Mouse (Mus musculus) MEL (cell line): ENCODE results near the gene Clec4n. TPM values are rescaled to one million over a fixed set of nuclear protein-coding genes. Genes with fewer than 3 reads are reported as not detected.

Source experiments
- DNase-seq: peaks from one replicate; pipeline ENCODE4 v3.0.0; 2011; ENCODE audit warnings: low read depth, low spot score
- H3K27ac ChIP-seq: 2 replicates; pipeline ENCODE4 v1.5.1; 2012; ENCODE audit warnings: low read depth, mild to moderate bottlenecking, control low read depth, low read length, moderate library complexity; ENCODE audit not compliant: control insufficient read depth
- H3K27me3 ChIP-seq, 2 experiments: fragments of 150-350 bp in 1 of 2; sonication (generic) in 1 of 2; 2 replicates each; pipeline ENCODE4 v1.6.1; 2012; ENCODE audit warnings: low read length in 2 of 2, mild to moderate bottlenecking in 2 of 2, improper control_type of control experiment in 1 of 2, moderate library complexity in 1 of 2; ENCODE audit not compliant: insufficient read depth in 2 of 2, control insufficient read depth in 1 of 2
- H3K36me3 ChIP-seq, 2 experiments: 2 replicates each; pipeline ENCODE4 v1.6.1; 2012 to 2014; ENCODE audit warnings: low read length in 2 of 2, improper control_type of control experiment in 1 of 2, inconsistent platforms in 1 of 2, mild to moderate bottlenecking in 1 of 2; ENCODE audit not compliant: insufficient read depth in 2 of 2, control insufficient read depth in 1 of 2
- H3K4me1 ChIP-seq, 2 experiments: fragments of 150-350 bp in 1 of 2; sonication (generic) in 1 of 2; 2 replicates each; pipeline ENCODE4 v1.6.1; 2012; ENCODE audit warnings: low read length in 2 of 2, improper control_type of control experiment in 1 of 2, mild to moderate bottlenecking in 1 of 2; ENCODE audit not compliant: insufficient read depth in 2 of 2, control insufficient read depth in 1 of 2
- H3K4me3 ChIP-seq, 2 experiments: fragments of 150-350 bp in 1 of 2; sonication (generic) in 1 of 2; 2 replicates each; pipeline ENCODE4 v1.5.1; 2012; ENCODE audit warnings: low read depth in 2 of 2, low read length in 2 of 2, mild to moderate bottlenecking in 2 of 2, moderate library complexity in 2 of 2, control low read depth in 1 of 2, improper control_type of control experiment in 1 of 2; ENCODE audit not compliant: control insufficient read depth in 1 of 2, insufficient read depth in 1 of 2
- H3K79me2 ChIP-seq: 2 replicates; pipeline ENCODE4 v1.6.1; 2012; ENCODE audit warnings: mild to moderate bottlenecking, low read length, moderate library complexity; ENCODE audit not compliant: control insufficient read depth, poor library complexity, insufficient read depth
- H3K9ac ChIP-seq: 2 replicates; pipeline ENCODE4 v1.6.1; 2012; ENCODE audit warnings: low read depth, mild to moderate bottlenecking, control low read depth, low read length, moderate library complexity; ENCODE audit not compliant: control insufficient read depth, poor library complexity, severe bottlenecking
- H3K9me3 ChIP-seq: fragments of 150-350 bp; sonication (generic); replicated peaks from 2 replicates; pipeline ENCODE4 v1.6.1; 2012; ENCODE audit warnings: mild to moderate bottlenecking, low read length, improper control_type of control experiment, moderate library complexity; ENCODE audit not compliant: insufficient read depth
- BHLHE40 ChIP-seq: IDR thresholded peaks from 2 replicates; pipeline ENCODE4 v1.6.1; 2012; ENCODE audit warnings: low read depth, mild to moderate bottlenecking, inconsistent platforms, low read length, improper control_type of control experiment, borderline replicate concordance
- CHD1 ChIP-seq: IDR thresholded peaks from 2 replicates; pipeline ENCODE4 v1.6.1; 2012; ENCODE audit warnings: low read depth, mild to moderate bottlenecking, inconsistent platforms, low read length, improper control_type of control experiment
- CTCF ChIP-seq, 3 experiments: IDR thresholded peaks in 2 of 3; conservative IDR thresholded peaks in 1 of 3; 2 replicates each; pipeline ENCODE4 v1.5.1; 2011 to 2012; ENCODE audit warnings: low read length in 3 of 3, low read depth in 2 of 3, mild to moderate bottlenecking in 2 of 3, improper control_type of control experiment in 1 of 3, inconsistent platforms in 1 of 3, mixed read lengths in 1 of 3, moderate library complexity in 1 of 3; ENCODE audit not compliant: control insufficient read depth in 1 of 3, insufficient read depth in 1 of 3, poor library complexity in 1 of 3, severe bottlenecking in 1 of 3
- EP300 ChIP-seq, 2 experiments: IDR thresholded peaks; 2 replicates each; pipeline ENCODE4 v1.6.1; 2011; ENCODE audit warnings: improper control_type of control experiment in 2 of 2, low read length in 2 of 2, low read depth in 1 of 2, mild to moderate bottlenecking in 1 of 2
- ETS1 ChIP-seq: IDR thresholded peaks from 2 replicates; pipeline ENCODE4 v1.6.1; 2012; ENCODE audit warnings: low read depth, mild to moderate bottlenecking, inconsistent platforms, low read length, improper control_type of control experiment, moderate library complexity
- GATA1 ChIP-seq: IDR thresholded peaks from 2 replicates; pipeline ENCODE4 v1.6.1; 2011; ENCODE audit warnings: low read depth, low read length, improper control_type of control experiment
- JUND ChIP-seq: IDR thresholded peaks from 2 replicates; pipeline ENCODE4 v1.6.1; 2011; ENCODE audit warnings: low read depth, mild to moderate bottlenecking, improper control_type of control experiment, low read length
- MEF2A ChIP-seq: IDR thresholded peaks from 2 replicates; pipeline ENCODE4 v1.6.1; 2014; ENCODE audit warnings: low read depth, mild to moderate bottlenecking, inconsistent platforms, low read length, improper control_type of control experiment; ENCODE audit not compliant: poor library complexity, insufficient replicate concordance, severe bottlenecking; ENCODE audit errors: extremely low read depth
- MXI1 ChIP-seq: IDR thresholded peaks from 2 replicates; pipeline ENCODE4 v1.6.1; 2011; ENCODE audit warnings: mild to moderate bottlenecking, low read depth, low read length, improper control_type of control experiment
- NRF1 ChIP-seq: IDR thresholded peaks from 2 replicates; pipeline ENCODE4 v1.6.1; 2014; ENCODE audit warnings: low read depth, mild to moderate bottlenecking, inconsistent platforms, low read length, improper control_type of control experiment, moderate library complexity; ENCODE audit not compliant: poor library complexity, insufficient read depth, severe bottlenecking
- POLR2A ChIP-seq, 2 experiments: IDR thresholded peaks; 2 replicates each; pipeline ENCODE4 v1.6.1; 2011 to 2012; ENCODE audit warnings: low read length in 2 of 2, mild to moderate bottlenecking in 2 of 2, control low read depth in 1 of 2, improper control_type of control experiment in 1 of 2, low read depth in 1 of 2, moderate library complexity in 1 of 2; ENCODE audit not compliant: control insufficient read depth in 1 of 2, insufficient read depth in 1 of 2, poor library complexity in 1 of 2
- RAD21 ChIP-seq: IDR thresholded peaks from 2 replicates; pipeline ENCODE4 v1.6.1; 2011; ENCODE audit warnings: mild to moderate bottlenecking, low read depth, low read length, improper control_type of control experiment
- RCOR1 ChIP-seq: IDR thresholded peaks from 2 replicates; pipeline ENCODE4 v1.6.1; 2012; ENCODE audit warnings: low read depth, mild to moderate bottlenecking, inconsistent platforms, low read length, improper control_type of control experiment
- SIN3A ChIP-seq: IDR thresholded peaks from 2 replicates; pipeline ENCODE4 v1.6.1; 2012; ENCODE audit warnings: low read length, improper control_type of control experiment, inconsistent platforms
- SMC3 ChIP-seq: IDR thresholded peaks from 2 replicates; pipeline ENCODE4 v1.6.1; 2011; ENCODE audit warnings: low read depth, low read length, improper control_type of control experiment
- TBP ChIP-seq: IDR thresholded peaks from 2 replicates; pipeline ENCODE4 v1.8.0; 2011; ENCODE audit warnings: low read depth, low read length, improper control_type of control experiment
- TCF12 ChIP-seq: IDR thresholded peaks from 2 replicates; pipeline ENCODE4 v1.6.1; 2014; ENCODE audit warnings: low read depth, mild to moderate bottlenecking, inconsistent platforms, low read length, improper control_type of control experiment, moderate library complexity
- USF1 ChIP-seq: IDR thresholded peaks from 2 replicates; pipeline ENCODE4 v1.6.1; 2014; ENCODE audit warnings: low read depth, mild to moderate bottlenecking, inconsistent platforms, low read length, improper control_type of control experiment, moderate library complexity
- USF2 ChIP-seq, 2 experiments: IDR thresholded peaks; 2 replicates each; pipeline ENCODE4 v1.6.1; 2011 to 2012; ENCODE audit warnings: improper control_type of control experiment in 2 of 2, low read length in 2 of 2, borderline replicate concordance in 1 of 2, inconsistent platforms in 1 of 2, low read depth in 1 of 2, mild to moderate bottlenecking in 1 of 2; ENCODE audit not compliant: insufficient read depth in 1 of 2
- ZC3H11A ChIP-seq: IDR thresholded peaks from 2 replicates; pipeline ENCODE4 v1.6.1; 2012; ENCODE audit warnings: low read depth, mild to moderate bottlenecking, inconsistent platforms, low read length, improper control_type of control experiment
- polyA plus RNA-seq, 2 experiments: library from polyadenylated mRNA; stranded (reverse) in 1 of 2; unstranded in 1 of 2; fragments of >175 nt in 1 of 2; fragments of >200 nt in 1 of 2; gene quantifications; 2 replicates each; pipeline versions ENCODE4 v1.2.1 to v1.2.4; 2012; ENCODE audit warnings: low replicate concordance in 2 of 2, low read depth in 1 of 2; ENCODE audit not compliant: insufficient read length in 2 of 2, insufficient read depth in 1 of 2, missing spikeins in 1 of 2
- total RNA-seq: library from RNA; depleted of rRNA; stranded (reverse); fragments of 300-350 nt; gene quantifications from 2 replicates; pipeline ENCODE4 v1.2.3, GENCODE M21; 2012

The Clec4n gene
- total and polyA plus RNA-seq, 3 experiments: not detected

- peak; percentile 71 for DNase-seq
- no peaks in the 10 kb centered on the region for H3K27me3 ChIP-seq
- H3K36me3 ChIP-seq: peaks cover 0 to 35% of the 10 kb centered on the region in 2 experiments; a peak in 2 of 4 replicates
These were observed 32.0 kb downstream of the Clec4n start, which contains the start of gene Clec4d for GRCm38 (mm10) chr6:123261555-123262161. TSS of gene Clec4d (plus strand) at chr6:123262111.

GRCm38 (mm10) chr6:123264194-123264593 is 34.6 kb downstream of the Clec4n start:
- peaks cover 0 to 40% of the 10 kb centered on the region in 2 experiments; a peak in 2 of 4 replicates for H3K36me3 ChIP-seq
- TF ChIP-seq GATA1 (0 out of 2 replicates have a peak, but pooled peaks have one; percentile 37), MXI1 (0 out of 2 replicates have a peak, but pooled peaks have one; percentile 23), BHLHE40 (peak; percentile 19; the same call in 1 of the 2 replicates), TCF12 (0 out of 2 replicates have a peak, but pooled peaks have one; percentile 16), JUND (no peak), EP300 (IDR thresholded peaks at IDR 0.05; ENCODE audit: low read depth in 1 of 2, low read length in 2 of 2) (peak in 1 of 2 experiments; percentile 37; a peak in 2 of 4 replicates), SIN3A (no peak), ETS1 (peak; percentile 58)
- TF ChIP-seq, all 39 proteins: peak for 6
- Histone ChIP-seq H3K9me3 (no peaks in the 10 kb centered on the region), H3K27ac (no peak overlapping the region), H3K4me1 (peaks cover 21 to 27% of the 10 kb centered on the region in 2 experiments), H3K9ac (peak overlapping the region; percentile 33; the same call in 1 of the 2 replicates), H3K79me2 (no peaks in the 10 kb centered on the region), H3K4me3 (peak overlapping the region; percentile 28 to 43), H3K27me3 (no peaks in the 10 kb centered on the region)
- peak; percentile 40 for DNase-seq

More at GRCm38 (mm10) chr6:123261555-123262161, 32.0 kb downstream of the Clec4n start, which contains the start of gene Clec4d:
- TF ChIP-seq SMC3 (peak; percentile 76), RCOR1 (no peak), NRF1 (no peak), TCF12 (no peak), ZC3H11A (peak; percentile 79), BHLHE40 (no peak), TBP (no peak), USF2 (IDR thresholded peaks at IDR 0.05; ENCODE audit: borderline replicate concordance in 1 of 2, insufficient read depth in 1 of 2, low read depth in 1 of 2, low read length in 2 of 2) (no peak), CTCF (IDR thresholded peaks at IDR 0.05 in 2 of 3, conservative IDR thresholded peaks at IDR 0.05 in 1 of 3; ENCODE audit: control insufficient read depth in 1 of 3, insufficient read depth in 1 of 3, low read depth in 2 of 3, low read length in 3 of 3, poor library complexity in 1 of 3, severe bottlenecking in 1 of 3) (peak in 2 of 3 experiments; percentile 39 to 81; a peak in 4 of 6 replicates), POLR2A (IDR thresholded peaks at IDR 0.05; ENCODE audit: control insufficient read depth in 1 of 2, insufficient read depth in 1 of 2, low read depth in 1 of 2, low read length in 2 of 2, poor library complexity in 1 of 2) (no peak), RAD21 (peak; percentile 91), USF1 (no peak), MEF2A (no peak), CHD1 (no peak)
- Histone ChIP-seq H3K79me2 (no peaks in the 10 kb centered on the region), H3K4me1 (peaks cover 20 to 25% of the 10 kb centered on the region in 2 experiments), H3K4me3 (peak within 1 kb of the TSS in 1 of 2 experiments; percentile 37; a peak in 1 of 4 replicates), H3K9ac (no peak within 1 kb of the TSS), H3K27ac (no peak within 1 kb of the TSS), H3K9me3 (no peaks in the 10 kb centered on the region)
